Mouse (Mus musculus) T-helper 17 cell (primary cell): ENCODE measurements around the gene Sema4d.

ENCODE experiments used
- in situ Hi-C, 2 experiments: fragments of 300-600 bp; cut with MboI, MseI; formaldehyde crosslinking; loops; 1 replicate in 1 of 2; 2 replicates in 1 of 2; pipeline ENCODE4 v1.15.1; 2025; ENCODE audit warnings: high pct_unique_total_duplicates in 2 of 2

Gene Sema4d

DNA sequence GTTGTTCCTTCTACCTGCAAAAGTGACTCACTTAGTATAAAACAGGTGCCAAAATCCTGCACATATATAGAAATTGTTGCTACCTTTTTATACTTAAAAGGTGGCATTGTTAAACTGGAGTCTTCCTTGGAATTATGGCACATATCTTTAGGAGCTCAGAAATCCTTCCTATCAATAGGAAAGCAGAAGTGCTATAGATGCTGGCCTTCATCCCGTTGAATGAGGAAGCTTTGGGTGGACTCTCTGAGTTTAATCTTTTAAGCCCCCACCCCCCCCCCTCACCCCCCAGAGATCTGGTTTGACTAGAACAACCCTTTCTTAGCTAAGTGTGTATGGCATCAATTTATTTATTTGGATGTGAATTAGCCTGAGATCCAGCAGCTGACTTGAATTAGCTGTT, 143.8 kb downstream of the Sema4d start:
- in situ Hi-C loops = loop anchor here in 1 of 2 experiments (10.0 kb wide), 1 partner anchor 1235 kb away; the partner anchor contains the start of gene Fbxw17

DNA sequence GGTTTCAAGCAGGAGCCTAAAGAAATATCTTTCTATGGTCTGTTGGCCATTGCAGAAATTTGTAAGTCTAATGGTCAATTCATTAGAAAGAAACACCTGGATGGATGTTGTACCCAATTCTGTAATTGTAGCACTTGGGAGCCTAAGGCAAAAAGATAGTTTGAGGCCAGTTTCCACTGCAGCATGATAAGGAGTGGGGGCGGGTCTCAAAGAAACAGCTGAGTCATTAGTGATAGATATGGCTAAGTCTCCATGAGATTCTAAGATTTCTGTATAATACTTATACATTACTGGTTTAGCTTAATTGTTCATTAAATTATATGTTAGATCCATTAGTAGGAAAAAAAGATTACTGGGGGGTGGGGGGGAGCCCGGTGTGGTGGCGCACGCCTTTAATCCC, 145.3 kb downstream of the Sema4d start:
- in situ Hi-C loops = loop anchor here in 1 of 2 experiments (10.0 kb wide), 1 partner anchor 1233 kb away; the partner anchor contains the start of gene Fbxw17

DNA sequence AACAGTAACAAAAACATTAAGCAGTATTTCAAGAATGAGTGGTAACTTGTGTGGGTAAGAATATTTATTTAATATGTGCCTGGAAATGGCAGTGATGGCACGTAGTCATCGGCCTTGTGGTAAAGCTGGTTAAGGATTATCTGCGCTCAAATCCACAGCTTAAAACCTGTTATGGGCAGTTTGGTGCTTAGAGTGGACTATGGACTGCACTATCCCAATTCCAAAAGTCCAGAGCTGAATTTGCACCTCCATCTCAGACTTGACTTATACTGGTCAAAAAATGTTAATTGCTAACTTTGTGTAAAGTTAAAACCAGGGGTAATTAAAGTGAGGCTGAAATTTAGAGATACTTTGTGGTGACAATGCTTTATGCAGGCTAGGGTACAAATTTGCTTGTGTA, 145.8 kb downstream of the Sema4d start:
- in situ Hi-C loops = loop anchor here in 1 of 2 experiments (10.0 kb wide), 1 partner anchor 1233 kb away; the partner anchor contains the start of gene Fbxw17

DNA sequence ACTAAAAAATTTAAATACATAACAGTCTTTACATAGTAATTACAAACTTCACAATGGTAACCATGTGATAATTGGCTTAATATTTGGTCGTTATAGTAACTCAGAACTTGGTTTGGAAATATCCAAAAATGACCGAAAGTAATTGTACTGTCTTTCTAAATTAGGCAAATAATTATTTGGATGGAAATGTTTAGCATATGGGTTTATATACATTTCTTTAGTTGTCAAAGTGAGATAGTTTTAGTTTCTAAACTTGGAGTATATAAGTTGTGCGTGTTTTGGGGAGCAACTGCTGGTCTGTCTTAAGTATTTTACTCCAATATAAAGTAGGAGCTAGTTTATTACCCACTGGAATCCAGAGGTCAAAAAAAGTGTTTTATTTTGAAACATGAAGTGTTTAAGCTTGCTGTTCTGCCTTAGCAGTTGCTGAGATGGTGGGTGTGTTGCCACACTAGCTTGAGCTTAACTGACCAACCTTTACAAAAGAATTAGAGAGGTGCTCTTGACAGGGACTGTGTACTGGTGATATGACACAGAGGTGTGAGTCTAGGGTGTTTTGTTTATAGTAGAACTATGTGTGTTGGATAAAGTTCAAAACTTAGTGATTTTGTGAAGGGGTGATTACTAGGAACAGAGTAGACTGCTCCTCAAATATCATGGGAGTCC, 147.1 kb downstream of the Sema4d start:
- in situ Hi-C loops = loop anchor here in 1 of 2 experiments (10.0 kb wide), 1 partner anchor 1232 kb away; the partner anchor contains the start of gene Fbxw17

DNA sequence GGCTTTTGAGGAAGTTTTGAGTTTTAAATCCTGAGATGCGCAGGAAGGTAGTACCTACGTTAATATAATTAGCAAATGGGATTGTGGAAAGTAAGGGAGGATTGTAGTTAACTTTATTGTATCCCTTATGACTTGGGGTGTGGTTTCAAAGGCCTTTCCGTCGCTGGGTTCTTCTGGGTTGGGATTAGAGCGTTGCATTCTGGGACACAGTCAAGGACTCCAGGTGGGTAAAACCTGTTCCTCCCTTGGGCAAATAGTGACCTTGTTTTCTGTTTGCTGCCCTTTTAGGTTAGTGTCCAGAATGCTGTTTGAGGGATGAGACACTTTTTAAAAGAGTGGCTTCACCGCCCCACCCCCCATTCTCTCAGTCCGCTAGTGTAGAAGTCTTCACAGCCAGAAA, 147.7 kb downstream of the Sema4d start:
- in situ Hi-C loops = loop anchor here in 1 of 2 experiments (10.0 kb wide), 1 partner anchor 1231 kb away; the partner anchor contains the start of gene Fbxw17

DNA sequence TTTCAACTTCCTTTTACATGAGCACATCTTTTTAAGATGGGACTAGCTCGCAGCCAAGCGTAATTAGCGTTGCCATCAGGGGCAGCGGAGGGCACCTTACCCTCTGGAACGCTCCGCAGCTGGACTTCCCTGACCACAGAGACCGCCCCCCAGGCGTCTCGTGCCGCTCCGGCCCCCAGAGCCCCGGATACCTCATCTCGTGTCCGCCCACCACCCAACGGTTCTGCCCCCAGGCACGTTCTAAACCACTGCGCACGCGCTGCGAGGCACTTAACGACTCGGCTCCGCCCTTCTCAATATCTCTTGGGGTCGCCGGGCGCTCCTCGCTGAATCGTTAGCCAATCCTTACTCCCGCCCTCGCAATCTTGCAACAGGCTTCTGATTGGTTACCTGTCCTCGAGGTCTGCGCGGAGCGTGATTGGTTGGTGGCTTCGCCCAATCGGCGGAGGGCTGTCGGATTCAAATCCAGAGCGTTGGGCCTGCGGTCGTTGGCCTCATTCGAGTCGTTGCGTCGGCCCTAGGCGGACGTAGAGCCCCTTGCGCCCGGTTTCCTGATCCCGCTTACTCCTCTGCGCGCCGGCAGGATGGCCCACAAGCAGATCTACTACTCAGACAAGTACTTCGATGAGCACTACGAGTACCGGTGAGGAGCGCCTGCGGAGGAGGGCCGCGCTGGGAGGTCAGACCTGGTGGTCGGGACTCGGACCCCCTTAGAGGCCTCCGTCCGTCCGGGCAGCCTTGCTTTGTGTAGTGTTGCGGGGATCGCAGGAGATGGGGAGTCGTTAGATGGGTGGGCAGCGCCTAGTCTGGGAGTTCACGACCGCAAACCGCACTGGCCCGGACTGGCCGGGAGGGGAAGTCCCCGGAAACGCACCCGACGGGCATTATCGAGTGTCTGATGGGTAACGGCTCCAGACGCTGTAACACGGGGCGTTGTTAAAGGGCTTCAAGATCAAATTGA, 148.4 kb downstream of the Sema4d start, which contains the start of gene Cks2:
TSS of gene Cks2 (plus strand) at position 404 of the 961 bp plus-strand sequence.
- in situ Hi-C loops = loop anchor here in 1 of 2 experiments (10.0 kb wide), 1 partner anchor 1230 kb away; the partner anchor contains the start of gene Fbxw17

DNA sequence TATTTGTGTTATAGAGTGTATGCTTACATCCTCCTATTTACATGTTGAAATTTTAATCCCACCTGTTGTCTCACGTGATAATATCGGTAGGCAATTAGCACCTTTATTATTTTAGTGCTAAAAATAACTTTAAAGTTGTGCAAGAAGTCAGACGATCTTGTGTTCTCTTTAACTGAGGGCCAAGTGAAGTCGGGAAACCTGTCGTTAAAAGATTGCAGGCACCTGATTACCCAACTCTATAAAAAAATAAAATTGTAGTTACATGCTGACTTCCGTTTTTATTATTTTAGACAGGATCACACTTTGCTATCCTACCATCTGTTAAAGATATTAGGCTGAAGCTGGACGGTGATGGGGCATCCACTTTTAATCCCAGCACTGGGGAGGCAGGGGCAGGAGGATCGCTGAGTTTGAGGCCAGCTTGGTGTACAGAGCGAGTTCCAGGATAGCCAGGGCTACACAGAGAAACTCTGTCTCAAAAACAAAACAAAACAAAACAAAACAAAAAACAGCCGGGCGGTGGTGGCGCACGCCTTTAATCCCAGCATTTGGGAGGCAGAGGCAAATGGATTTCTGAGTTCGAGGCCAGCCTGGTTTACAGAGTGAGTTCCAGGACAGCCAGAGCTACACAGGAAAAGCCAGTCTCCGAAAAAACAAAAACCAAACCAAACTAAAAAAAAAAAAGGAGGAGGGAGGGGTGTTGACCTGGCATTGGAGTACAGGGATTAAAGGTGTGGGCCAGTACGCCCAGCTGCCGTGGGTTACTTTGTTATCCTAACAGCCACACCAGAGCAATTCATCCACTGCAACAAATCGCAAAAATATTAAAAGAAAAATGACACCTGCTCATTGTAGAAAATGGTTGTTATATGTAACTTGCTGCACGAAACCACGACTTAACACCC, 149.4 kb downstream of the Sema4d start:
- in situ Hi-C loops = loop anchor here in 1 of 2 experiments (10.0 kb wide), 1 partner anchor 1229 kb away; the partner anchor contains the start of gene Fbxw17

DNA sequence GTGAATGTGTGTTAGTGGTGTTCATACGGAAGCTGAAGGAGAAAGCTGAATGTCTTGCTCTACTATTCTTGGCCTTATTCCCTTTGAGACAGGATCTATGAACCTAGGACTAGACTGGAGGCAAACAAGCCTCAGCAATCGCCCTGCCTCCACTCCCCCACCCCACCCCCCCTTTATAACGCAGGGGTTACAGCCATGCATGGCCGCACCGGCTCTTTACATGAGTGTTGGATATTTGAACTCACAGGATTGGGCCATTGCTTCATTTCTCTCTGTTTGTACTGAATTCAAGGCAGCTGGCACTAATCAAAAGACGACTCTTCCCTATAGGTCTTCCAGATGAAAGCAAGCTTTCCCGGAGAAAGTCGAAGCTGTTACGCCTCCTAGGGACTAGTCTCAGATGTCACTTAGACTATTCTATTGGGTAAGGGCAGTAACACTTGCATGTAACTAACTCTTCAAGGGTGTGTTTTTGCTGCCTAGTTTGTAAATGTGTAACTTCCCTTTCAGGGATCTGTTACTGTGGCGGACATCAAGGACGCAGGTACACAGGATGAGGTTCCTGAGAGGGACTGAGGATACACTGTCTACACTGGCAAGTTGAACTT, 151.3 kb downstream of the Sema4d start:
- in situ Hi-C loops = loop anchor here in 1 of 2 experiments (10.0 kb wide), 1 partner anchor 1227 kb away; the partner anchor contains the start of gene Fbxw17

DNA sequence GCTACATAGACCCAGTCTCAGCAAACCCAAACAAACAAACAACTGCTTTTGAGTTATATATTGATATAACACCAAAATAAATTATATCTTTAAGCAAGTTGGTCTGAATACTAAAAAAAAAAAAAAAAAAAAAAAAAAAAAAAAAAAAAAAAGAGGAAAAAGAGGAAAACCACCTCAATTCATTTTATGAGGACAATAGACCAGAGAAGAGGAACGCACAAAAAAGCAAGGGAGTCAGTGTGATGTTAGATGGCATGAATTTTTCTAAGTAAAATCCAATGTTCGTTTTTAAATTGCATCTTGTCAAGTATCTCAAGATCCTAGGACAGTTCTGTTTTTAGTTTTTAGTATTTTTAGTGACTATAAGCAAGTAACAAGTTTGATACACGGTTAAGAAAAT, 152.1 kb downstream of the Sema4d start:
- in situ Hi-C loops = loop anchor here in 1 of 2 experiments (10.0 kb wide), 1 partner anchor 1227 kb away; the partner anchor contains the start of gene Fbxw17

DNA sequence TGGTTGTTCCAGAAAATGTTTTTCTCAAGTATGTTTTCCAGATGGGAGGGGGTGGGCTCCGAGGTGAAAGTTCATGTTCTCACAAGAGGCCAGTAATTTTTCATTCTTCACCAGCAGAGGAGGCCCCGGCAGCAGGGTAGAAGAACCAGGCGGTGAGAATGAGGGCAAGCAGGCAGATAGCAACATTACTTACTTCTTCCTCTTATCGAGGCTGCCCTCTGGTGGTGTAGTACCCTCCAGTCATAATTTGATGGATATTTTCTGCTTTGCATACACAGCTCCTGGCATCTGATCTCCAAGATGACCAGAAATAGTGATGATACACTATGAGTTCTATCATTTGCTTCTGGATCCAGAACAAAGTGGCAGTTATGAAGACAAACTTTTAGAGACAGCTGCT, 154.6 kb downstream of the Sema4d start:
- in situ Hi-C loops = loop anchor here (10.0 kb wide), 3 partner anchors 224 to 1756 kb away; no protein-coding TSS in a partner anchor
